ENCODE assay signal across 8 mouse cellular contexts in genomic region chr12:102499723-102500122, GRCm38 (mm10). TPM values are rescaled to one million over a fixed set of nuclear protein-coding genes. Genes with fewer than 3 reads are reported as not detected.
DNase-seq lines count a peak whose midpoint lies in the region; ATAC-seq lines count a peak whose summit lies in the region.

No protein-coding gene starts in this region.

- H3K36me3 ChIP-seq in heart, embryonic 13.5 days = peaks cover 49% of the 10 kb centered on the region
- peaks cover 8% of the 10 kb centered on the region for H3K36me3 ChIP-seq in heart, embryonic 11.5 days (ENCODE audit: control insufficient read depth, insufficient read depth, low read length)
- peaks cover 34% of the 10 kb centered on the region for H3K36me3 ChIP-seq in embryonic facial prominence, embryonic 13.5 days
- H3K36me3 ChIP-seq in forebrain, embryonic 15.5 days = peaks cover 26% of the 10 kb centered on the region

- peaks cover 6% of the 10 kb centered on the region for H3K4me1 ChIP-seq in heart, embryonic 13.5 days
- 0 out of 2 replicates have a peak, but pooled peaks cover 2% of the 10 kb centered on the region for H3K4me1 ChIP-seq in heart, embryonic 11.5 days (ENCODE audit: control insufficient read depth, insufficient read depth, low read length)
- peaks cover 21% of the 10 kb centered on the region for H3K4me1 ChIP-seq in embryonic facial prominence, embryonic 13.5 days
- no peaks in the 10 kb centered on the region for H3K4me1 ChIP-seq in forebrain, embryonic 15.5 days

- no peak overlapping the region for H3K9ac ChIP-seq in heart, embryonic 13.5 days
- no peak overlapping the region for H3K9ac ChIP-seq in heart, embryonic 11.5 days (ENCODE audit: low read depth, low read length)
- H3K9ac ChIP-seq in embryonic facial prominence, embryonic 13.5 days = no peak overlapping the region
- no peak overlapping the region for H3K9ac ChIP-seq in forebrain, embryonic 15.5 days (replicated peaks)

- no peaks in the 10 kb centered on the region for H3K27me3 ChIP-seq in heart, embryonic 13.5 days (replicated peaks)
- H3K27me3 ChIP-seq in heart, embryonic 11.5 days (ENCODE audit: control insufficient read depth, insufficient read depth, low read length) = no peaks in the 10 kb centered on the region
- H3K27me3 ChIP-seq in embryonic facial prominence, embryonic 13.5 days = no peaks in the 10 kb centered on the region
- H3K27me3 ChIP-seq in forebrain, embryonic 15.5 days = no peaks in the 10 kb centered on the region

- no peaks in the 10 kb centered on the region for H3K9me3 ChIP-seq in heart, embryonic 13.5 days
- no peaks in the 10 kb centered on the region for H3K9me3 ChIP-seq in heart, embryonic 11.5 days (replicated peaks; ENCODE audit: control insufficient read depth, low read length)
- no peaks in the 10 kb centered on the region for H3K9me3 ChIP-seq in embryonic facial prominence, embryonic 13.5 days
- H3K9me3 ChIP-seq in forebrain, embryonic 15.5 days = no peaks in the 10 kb centered on the region

- peak overlapping the region; percentile 54; the same call in 1 of the 2 replicates for H3K27ac ChIP-seq in heart, embryonic 13.5 days (replicated peaks)
- H3K27ac ChIP-seq in heart, embryonic 11.5 days (ENCODE audit: low read depth, low read length) = no peak overlapping the region
- H3K27ac ChIP-seq in embryonic facial prominence, embryonic 13.5 days = peak overlapping the region; percentile 81; the same call in 1 of the 2 replicates
- H3K27ac ChIP-seq in forebrain, embryonic 15.5 days (replicated peaks) = no peak overlapping the region

- H3K4me2 ChIP-seq in heart, embryonic 13.5 days = no peak overlapping the region
- no peak overlapping the region for H3K4me2 ChIP-seq in heart, embryonic 11.5 days
- no peak overlapping the region for H3K4me2 ChIP-seq in embryonic facial prominence, embryonic 13.5 days
- no peak overlapping the region for H3K4me2 ChIP-seq in forebrain, embryonic 15.5 days (replicated peaks)

- 38% methylated on average over 4 of the region's 4 CpGs for WGBS in heart, embryonic 13.5 days
- WGBS in heart, embryonic 11.5 days (ENCODE audit: insufficient replicate concordance) = 46% methylated on average over 4 of the region's 4 CpGs
- WGBS in embryonic facial prominence, embryonic 13.5 days = 72% methylated on average over 4 of the region's 4 CpGs
- 78% methylated on average over 4 of the region's 4 CpGs for WGBS in forebrain, embryonic 15.5 days

- no peak overlapping the region for H3K4me3 ChIP-seq in heart, embryonic 13.5 days
- H3K4me3 ChIP-seq in heart, embryonic 11.5 days (ENCODE audit: low read depth, low read length) = no peak overlapping the region
- H3K4me3 ChIP-seq in embryonic facial prominence, embryonic 13.5 days = no peak overlapping the region
- H3K4me3 ChIP-seq in forebrain, embryonic 15.5 days = no peak overlapping the region

- no peak for ATAC-seq in heart, embryonic 13.5 days (ENCODE audit: extremely low read depth, insufficient number of reproducible peaks, low FRiP score, low TSS enrichment)
- ATAC-seq in heart, embryonic 11.5 days (replicated peaks; ENCODE audit: insufficient number of reproducible peaks, low FRiP score, low TSS enrichment) = no peak
- ATAC-seq in embryonic facial prominence, embryonic 13.5 days (ENCODE audit: insufficient number of reproducible peaks, insufficient read depth, low FRiP score, low TSS enrichment, low read depth) = no peak
- no peak for ATAC-seq in forebrain, embryonic 15.5 days (replicated peaks)

- peak; percentile 74 for DNase-seq in ES-CJ7 (ENCODE audit: low read depth, low spot score)
- DNase-seq in lung, postnatal 10 days = peak; percentile 22
- no peak for DNase-seq in ovary, adult 18-20 months (ENCODE audit: low spot score)
- DNase-seq in frontal cortex, postnatal 14 days (ENCODE audit: low spot score in 2 of 2) = no peak

RNA-seq across cellular contexts. Expression of gene Golga5, which starts 30.8 kb away (rescaled TPM):
- polyA plus RNA-seq in heart, embryonic 13.5 days (2015; fragmentation: Nextera tagmentation; extraction: Ambion mirVana) = 22.3 and 22.8 TPM in 2 replicates
- polyA plus RNA-seq in heart, embryonic 11.5 days (2014; fragmentation: Nextera tagmentation; extraction: Ambion mirVana) = 24.9 and 32.8 TPM in 2 replicates
- 40.3 and 41.3 TPM in 2 replicates for polyA plus RNA-seq in embryonic facial prominence, embryonic 13.5 days (2015; fragmentation: Nextera tagmentation; extraction: Ambion mirVana)
- polyA plus RNA-seq in forebrain, embryonic 15.5 days (2015; fragmentation: Nextera tagmentation; extraction: Ambion mirVana) = 32.0 and 32.4 TPM in 2 replicates

RNA-seq across cellular contexts. Expression of gene Chga, which starts 55.0 kb away (rescaled TPM):
- 0.84 and 1.1 TPM in 2 replicates for polyA plus RNA-seq in heart, embryonic 13.5 days (2015; fragmentation: Nextera tagmentation; extraction: Ambion mirVana)
- 0.27 TPM in 1 of 2 replicates, not detected in the other for polyA plus RNA-seq in heart, embryonic 11.5 days (2014; fragmentation: Nextera tagmentation; extraction: Ambion mirVana)
- 3.4 and 4.3 TPM in 2 replicates for polyA plus RNA-seq in embryonic facial prominence, embryonic 13.5 days (2015; fragmentation: Nextera tagmentation; extraction: Ambion mirVana)
- 99.3 and 102 TPM in 2 replicates for polyA plus RNA-seq in forebrain, embryonic 15.5 days (2015; fragmentation: Nextera tagmentation; extraction: Ambion mirVana)

Comparison
In these comparisons a context has a peak if more than half of its experiments do, and no peak if none do; other contexts are left out.
1. H3K27ac ChIP-seq: peak in heart, embryonic 13.5 days (single experiment) and embryonic facial prominence, embryonic 13.5 days (single experiment); none in heart, embryonic 11.5 days (single experiment) and forebrain, embryonic 15.5 days (single experiment).
2. DNase-seq: peak in ES-CJ7 (single experiment) and lung, postnatal 10 days (single experiment); none in ovary, adult 18-20 months (single experiment) and frontal cortex, postnatal 14 days (0 of 2).
3. RNA of gene Chga, which starts 55.0 kb away (polyA plus RNA-seq): 99.3 to 102 TPM in forebrain, embryonic 15.5 days; 3.4 to 4.3 TPM in embryonic facial prominence, embryonic 13.5 days, 0.84 to 1.1 TPM in heart, embryonic 13.5 days and 0.27 TPM in heart, embryonic 11.5 days; every median in the first group is over 10 times any median in the second.